Mouse (Mus musculus): ENCODE measurements around the gene Cpeb4.

- TF ChIP-seq CTCF (IDR thresholded peaks at IDR 0.05; ENCODE audit: borderline replicate concordance, extremely low read depth, insufficient read depth, insufficient read length) (no peak), POLR2A (IDR thresholded peaks at IDR 0.05; ENCODE audit: borderline replicate concordance, extremely low read depth, insufficient read depth, insufficient read length, poor library complexity, severe bottlenecking) (no peak)
Measured at GRCm38 (mm10) chr11:31893639-31894038, 21.6 kb downstream of the Cpeb4 start.
